Mouse (Mus musculus) testis, postnatal 14 days (tissue): ENCODE data around the gene Prss53.
A peak's percentile ranks its signal among the peaks of the same experiment; 100 is the strongest.

Experiments
- DNase-seq: peaks from one replicate; pipeline ENCODE4 v3.0.0; 2021; ENCODE audit warnings: low spot score

Gene Prss53

GRCm38 (mm10) chr7:127890798-127891197, at the start of gene Prss53:
TSS of gene Prss53 (minus strand) at chr7:127890970.
- DNase-seq: no peak

- DNase-seq: no peak
Measured at GRCm38 (mm10) chr7:127936216-127936884, 45.6 kb upstream of the Prss53 start.

GRCm38 (mm10) chr7:127935748-127936159, 45.0 kb upstream of the Prss53 start:
- no peak for DNase-seq

GRCm38 (mm10) chr7:127935028-127935722, 44.4 kb upstream of the Prss53 start:
- peak; percentile 95 for DNase-seq

- no peak for DNase-seq
Measured at GRCm38 (mm10) chr7:127934075-127934474, 43.3 kb upstream of the Prss53 start.

- DNase-seq: no peak
Measured at GRCm38 (mm10) chr7:127932273-127933031, 41.7 kb upstream of the Prss53 start.

- DNase-seq: no peak
Measured at GRCm38 (mm10) chr7:127931351-127932135, 40.8 kb upstream of the Prss53 start.

GRCm38 (mm10) chr7:127930636-127931035, 39.9 kb upstream of the Prss53 start:
- no peak for DNase-seq

- DNase-seq: no peak
Measured at GRCm38 (mm10) chr7:127929923-127930322, 39.2 kb upstream of the Prss53 start, which contains the start of gene Prss8. TSS of gene Prss8 (minus strand) at chr7:127930104.

GRCm38 (mm10) chr7:127928596-127928995, 37.8 kb upstream of the Prss53 start:
- DNase-seq: no peak

- no peak for DNase-seq
Measured at GRCm38 (mm10) chr7:127927726-127928125, 37.0 kb upstream of the Prss53 start.

GRCm38 (mm10) chr7:127926846-127927245, 36.1 kb upstream of the Prss53 start:
- DNase-seq: no peak

- DNase-seq: no peak
Measured at GRCm38 (mm10) chr7:127926066-127926465, 35.3 kb upstream of the Prss53 start.

- DNase-seq: no peak
Measured at GRCm38 (mm10) chr7:127925252-127925651, 34.5 kb upstream of the Prss53 start.

GRCm38 (mm10) chr7:127923714-127924113, 32.9 kb upstream of the Prss53 start:
- no peak for DNase-seq

- no peak for DNase-seq
Measured at GRCm38 (mm10) chr7:127922451-127923275, 31.9 kb upstream of the Prss53 start.

- no peak for DNase-seq
Measured at GRCm38 (mm10) chr7:127921516-127921915, 30.7 kb upstream of the Prss53 start.

- DNase-seq: no peak
Measured at GRCm38 (mm10) chr7:127919290-127919689, 28.5 kb upstream of the Prss53 start.

GRCm38 (mm10) chr7:127918203-127918602, 27.4 kb upstream of the Prss53 start:
- no peak for DNase-seq

- no peak for DNase-seq
Measured at GRCm38 (mm10) chr7:127915293-127915692, 24.5 kb upstream of the Prss53 start.

- no peak for DNase-seq
Measured at GRCm38 (mm10) chr7:127912938-127913337, 22.2 kb upstream of the Prss53 start.
